Mouse (Mus musculus) urinary bladder, postnatal 25 days (tissue): ENCODE data around the gene Nxn.

Experiments used
- DNase-seq: peaks from one replicate; pipeline ENCODE4 v3.0.0; 2022; ENCODE audit warnings: low spot score

Gene Nxn

DNA sequence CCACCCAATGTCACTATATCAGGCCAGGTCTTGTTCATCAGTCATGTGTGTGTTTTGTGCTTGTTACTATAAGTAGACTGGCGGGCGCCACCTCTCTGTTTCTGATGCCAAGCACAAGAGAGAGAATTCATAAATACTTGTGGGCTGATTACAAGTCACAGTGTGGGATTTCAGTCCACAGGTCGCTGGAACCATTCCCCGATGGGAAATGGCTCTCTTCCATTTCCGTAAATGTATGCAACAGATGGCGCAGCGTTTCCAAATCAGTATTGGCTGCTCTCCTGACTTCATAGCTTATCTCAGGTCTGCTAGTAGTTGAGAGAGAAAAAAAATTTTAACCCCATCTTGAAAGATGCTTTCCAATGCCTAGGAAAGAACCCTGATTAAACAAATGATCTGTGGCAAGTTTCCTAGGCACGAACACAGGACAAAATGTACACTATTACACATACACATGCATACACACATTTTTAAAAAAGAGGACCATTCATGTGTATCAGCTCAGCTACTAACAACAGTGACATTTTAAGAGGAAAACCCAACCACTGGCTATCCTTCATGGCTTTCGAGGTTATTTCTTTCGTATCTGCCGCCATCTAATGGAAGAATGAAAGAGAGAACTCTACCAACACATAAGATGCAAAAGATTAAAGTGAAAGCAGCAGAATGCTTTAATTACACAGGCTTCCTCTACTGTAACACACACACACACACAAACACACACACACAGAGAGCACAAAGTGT, 819 bp upstream of the Nxn start:
- peak; percentile 24 for DNase-seq

DNA sequence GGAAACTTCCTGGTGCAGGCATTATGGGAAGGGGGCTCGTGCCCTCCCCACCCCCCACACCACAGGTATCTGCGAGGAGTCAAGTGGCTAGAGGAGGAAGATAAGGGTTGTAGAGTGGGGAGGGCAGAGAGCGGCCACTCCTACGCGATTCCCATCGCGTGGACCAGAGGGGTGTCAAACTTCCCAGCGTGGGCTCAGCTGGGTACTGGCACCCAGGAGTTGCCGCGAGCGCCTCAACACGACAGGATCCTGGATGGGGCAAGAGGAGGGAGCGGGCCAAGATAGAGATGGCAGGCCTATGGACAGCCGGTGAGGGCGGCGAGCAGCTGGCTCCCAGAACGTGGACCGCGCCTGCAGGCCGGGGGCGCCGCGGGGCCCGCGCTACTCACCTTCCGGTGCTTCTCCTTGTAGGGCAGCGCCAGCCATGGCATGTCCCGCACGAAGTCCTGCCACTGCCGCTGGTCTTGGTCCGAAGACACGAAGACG, 585 bp downstream of the Nxn start:
- peak; percentile 45 for DNase-seq

DNA sequence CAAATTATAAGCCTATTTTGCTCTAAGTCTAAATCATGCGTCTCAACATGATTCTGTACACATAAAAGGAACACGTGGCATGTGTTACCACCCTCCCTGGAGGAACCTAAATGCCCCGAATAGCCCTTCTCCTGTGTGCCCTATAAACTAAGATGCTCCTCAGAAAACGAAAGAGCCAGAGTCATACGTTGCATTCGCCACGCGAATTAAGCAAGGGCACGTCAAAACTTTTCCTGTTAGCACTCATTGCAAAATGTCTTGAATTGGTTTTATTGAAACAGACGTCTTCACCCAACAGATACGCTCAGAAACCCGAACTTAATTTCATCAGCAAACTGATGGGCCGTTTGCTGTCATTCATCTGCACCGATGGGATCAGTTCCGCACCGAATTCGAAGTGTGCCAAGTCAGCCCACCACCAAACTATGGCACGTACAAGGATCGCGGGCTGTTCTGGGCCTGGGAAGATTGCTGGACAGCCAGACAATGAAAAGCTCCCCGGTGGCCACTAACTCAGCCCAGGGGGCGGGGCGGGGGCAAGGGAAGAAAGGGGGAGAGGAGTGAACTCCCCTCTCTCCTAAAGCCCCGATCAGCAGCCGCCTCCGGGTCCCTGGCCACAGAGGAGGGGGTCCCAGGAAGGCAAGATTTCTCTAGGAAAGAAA, 1.2 kb downstream of the Nxn start:
- peak; percentile 43 for DNase-seq

DNA sequence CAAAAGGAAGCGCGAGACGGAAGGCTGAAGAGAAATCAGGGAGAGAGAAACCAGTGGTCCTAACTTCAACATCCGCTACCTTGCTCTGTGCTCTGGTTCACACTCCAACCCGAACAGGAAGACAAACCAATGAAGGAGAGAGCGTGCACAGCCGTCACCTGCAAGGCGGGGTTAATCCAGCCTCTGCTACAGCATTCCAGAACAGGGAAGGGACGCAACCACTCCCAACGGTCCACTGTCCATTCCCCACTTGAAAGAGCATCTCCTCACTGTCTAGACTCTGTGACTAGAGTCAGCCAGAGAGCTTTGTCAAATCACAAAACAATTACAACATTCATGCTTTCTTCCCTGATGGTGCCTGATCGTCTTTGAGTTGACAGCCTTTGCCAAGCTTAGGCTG, 5.9 kb downstream of the Nxn start:
- no peak for DNase-seq

DNA sequence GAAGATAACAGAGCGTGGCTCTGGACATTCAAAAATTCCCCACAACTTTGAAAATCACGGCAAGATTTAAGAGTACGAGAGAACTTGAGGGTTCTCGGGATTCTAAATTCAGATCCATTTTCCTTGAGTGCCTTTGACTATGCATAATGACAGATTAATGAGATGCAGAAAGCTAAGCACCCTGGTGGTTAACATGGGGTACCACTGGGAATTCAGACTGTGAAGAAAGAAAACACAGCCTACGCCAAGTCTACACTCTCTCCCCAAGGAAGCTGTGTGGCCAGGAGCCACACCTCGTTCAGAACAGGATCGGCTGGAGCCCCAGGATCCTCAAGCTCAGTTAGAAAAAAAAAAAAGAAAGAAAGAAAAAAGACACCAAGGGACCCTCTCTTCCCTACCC, 6.4 kb downstream of the Nxn start:
- no peak for DNase-seq

DNA sequence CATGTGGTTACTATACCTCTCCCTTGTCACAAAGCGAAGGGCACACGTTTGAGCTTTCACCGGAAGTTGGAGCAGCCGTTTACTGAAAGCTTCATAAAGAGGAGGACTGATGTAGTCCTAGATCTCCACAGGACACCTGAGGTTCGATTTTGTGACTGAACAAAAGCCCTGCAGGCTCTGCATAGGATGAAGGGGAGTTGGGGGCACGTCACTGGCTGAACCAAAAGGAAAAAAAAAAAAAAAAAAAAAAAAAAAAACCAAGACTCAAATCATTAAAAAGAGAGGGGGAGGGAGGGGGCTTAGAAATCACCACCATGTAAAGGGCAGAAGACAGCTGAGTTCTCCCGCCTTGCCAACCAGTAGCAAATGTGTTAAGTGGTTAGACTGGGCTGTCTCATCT, 10.2 kb downstream of the Nxn start:
- no peak for DNase-seq

DNA sequence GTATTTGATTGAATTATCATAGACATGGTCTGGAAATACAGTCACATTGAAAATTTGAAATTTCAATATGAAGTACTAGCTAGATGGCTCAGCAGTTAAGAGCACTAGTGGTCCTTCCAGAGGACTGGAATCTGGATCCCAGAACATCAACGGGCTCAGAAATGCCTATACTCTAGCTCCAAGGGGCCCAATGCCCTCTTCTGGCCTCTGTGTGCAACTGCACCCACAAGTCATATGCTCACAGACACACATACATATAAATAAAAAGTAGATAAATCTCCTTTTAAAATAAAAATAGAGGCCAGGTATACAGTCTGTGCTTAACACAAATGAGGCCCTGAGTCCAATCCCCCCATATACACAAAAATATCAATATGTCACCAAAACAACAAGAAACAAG, 11.8 kb downstream of the Nxn start:
- DNase-seq: no peak

DNA sequence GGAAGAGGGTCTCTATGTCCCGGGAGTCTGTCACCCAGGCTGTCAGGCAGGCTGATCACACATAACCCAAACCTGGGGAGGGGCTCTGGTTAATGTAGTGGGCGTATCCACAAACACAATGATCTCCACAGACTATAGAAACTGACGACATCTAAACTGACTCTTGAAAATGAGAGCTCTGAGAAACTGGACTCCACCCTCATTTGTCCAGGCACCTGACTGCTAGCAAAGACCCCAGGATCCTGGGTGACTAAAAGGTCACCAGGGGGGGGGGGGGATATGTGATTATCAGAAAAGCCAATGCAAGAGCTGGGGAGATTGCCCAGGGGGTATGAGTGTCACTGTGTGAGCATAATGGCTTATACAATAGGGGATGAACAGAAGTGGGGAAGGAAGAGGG, 13.2 kb downstream of the Nxn start:
- no peak for DNase-seq

DNA sequence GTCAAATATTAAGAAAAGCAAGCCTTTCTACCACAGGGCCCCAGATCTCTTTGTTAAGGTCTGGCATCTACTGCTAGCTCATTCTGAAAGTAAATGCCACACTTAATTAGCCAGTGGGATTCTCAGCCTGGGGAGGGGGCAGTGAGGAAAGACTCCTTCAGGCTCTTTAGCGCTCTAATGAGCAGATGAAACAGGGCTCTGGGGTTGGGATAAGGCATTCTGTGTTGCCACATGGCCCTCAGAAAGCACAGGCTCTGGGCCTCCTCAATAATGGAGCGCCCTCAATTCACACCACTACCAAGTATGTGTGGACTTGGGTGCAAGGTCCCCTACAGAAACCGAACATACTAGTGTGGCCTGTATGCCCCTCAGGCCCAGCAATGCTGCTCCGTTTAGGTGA, 13.9 kb downstream of the Nxn start:
- no peak for DNase-seq

DNA sequence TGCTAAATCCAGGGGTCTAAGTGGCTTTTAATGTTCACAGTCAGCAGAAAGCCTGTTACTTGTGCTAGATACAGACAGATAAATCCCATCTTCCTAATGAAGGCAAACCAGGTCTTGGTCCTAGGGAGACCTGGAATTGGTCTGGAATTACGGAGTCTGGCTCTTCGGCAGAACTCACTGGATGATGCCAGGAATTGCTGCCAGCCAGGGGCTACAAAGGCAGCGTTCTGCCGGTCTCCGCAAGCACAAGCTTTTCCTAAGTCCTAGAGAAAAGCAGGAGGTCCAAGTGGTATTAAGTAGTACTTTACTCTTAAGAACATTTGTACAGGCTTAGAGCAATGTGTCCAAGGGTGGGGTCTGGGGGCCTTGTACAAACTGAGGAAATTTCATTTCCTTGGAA, 14.6 kb downstream of the Nxn start:
- no peak for DNase-seq

DNA sequence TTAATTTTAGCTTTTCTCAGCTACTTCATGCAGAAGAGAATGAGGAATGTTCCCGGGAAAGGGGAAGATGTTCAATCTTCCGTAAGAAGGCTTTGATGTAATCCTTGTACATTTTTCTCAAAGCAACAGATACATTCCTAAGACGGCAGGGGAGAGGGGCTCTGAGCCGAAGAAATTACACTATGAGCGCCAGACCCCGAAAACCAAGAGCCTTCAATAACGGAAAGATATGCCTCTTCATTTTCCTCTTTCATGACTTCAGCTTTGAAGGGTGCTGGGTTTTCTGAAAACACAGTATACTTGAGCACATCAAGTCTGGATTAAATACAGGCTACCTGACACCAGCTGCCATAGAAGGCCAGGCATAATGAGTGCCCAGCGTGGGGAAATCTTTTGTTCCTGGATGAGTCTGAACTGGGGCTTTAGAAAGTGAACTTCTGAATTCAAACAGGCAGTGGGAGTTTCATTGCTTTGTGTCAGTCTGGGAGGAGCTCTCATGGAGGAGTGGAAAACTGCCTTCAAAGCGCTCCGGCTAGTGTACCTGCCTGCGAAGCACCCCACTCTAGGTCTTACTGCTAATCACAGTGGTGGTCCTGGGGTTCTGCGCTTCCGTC, 16.1 kb downstream of the Nxn start:
- DNase-seq: no peak

DNA sequence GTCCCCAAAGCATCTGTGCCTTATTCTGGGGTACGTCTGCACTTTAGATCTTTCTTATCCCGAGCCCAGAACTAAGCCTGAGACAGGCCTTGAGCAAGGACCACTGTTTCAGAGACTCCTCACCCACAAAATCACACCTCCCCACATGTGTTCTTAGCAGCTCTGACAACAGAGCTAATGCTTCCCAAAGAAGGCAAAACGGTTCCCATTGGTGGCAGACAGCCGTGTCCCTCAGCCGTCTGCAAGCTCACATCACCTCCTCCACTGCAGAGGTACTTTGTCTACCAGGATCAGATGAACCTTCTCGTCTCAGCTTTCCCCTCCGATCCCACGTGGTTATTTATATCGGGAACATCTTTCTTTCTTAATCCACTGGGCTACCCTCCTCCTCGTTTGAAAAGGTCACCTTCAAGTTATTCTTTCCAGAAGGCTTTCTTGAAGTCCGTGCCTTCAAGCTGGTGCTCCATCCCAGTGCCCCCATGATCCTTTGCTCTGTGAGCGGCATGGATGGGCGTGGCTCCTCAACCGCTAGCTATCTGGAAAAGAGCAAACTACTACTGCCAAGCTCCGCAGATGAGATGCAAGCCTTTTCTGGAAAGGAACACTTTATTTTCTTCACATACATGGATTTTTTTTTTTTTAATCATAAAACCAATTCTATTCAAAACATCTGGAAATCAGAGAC, 17.6 kb downstream of the Nxn start:
- DNase-seq: no peak

DNA sequence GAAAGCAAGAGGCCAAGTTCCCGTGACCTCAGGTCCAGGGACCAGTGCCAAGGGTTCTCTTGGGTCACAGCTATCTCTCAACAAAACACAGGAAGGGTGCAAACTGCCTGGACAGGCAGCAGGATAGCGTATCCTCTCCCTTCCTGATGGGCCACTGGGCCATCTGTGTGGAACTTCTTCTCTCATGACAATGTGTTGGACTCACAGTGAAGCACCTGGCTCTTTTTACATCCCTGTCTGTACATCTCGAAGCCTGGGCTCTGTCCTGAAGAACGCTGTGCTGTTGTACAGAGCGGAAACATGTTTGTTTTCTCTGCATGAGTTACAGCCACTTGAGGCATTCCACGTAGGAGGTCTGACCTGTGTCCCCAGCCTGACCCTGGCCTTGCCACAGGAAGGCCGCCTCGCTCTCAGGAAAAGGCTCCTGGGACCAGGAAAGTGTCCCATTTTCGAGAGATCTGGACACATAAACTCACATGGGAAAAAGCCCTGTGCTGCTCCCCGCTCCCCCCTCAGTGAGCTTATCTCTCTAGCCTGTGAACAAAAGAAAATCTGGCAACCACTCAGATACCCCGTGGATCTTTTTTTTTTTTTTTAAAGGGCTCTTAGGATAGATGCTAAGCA, 18.9 kb downstream of the Nxn start:
- no peak for DNase-seq

DNA sequence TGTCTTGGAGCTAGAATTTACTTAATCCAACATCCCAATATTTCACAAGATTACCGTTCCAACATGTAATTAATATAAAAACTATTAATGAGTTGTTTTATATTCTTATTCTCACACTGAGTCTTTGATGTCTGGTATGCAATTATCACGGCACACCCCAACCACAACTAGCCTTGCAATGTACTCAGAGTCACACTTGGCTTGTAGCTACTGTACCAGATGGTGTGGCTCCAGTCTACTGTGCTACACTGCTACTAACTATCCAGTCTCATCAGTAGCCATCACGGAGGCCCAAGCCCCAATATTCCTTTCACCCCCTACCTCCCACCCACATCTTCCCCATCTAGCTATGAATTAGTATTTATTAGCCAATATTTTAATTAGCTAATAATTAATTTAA, 22.5 kb downstream of the Nxn start:
- DNase-seq: no peak

DNA sequence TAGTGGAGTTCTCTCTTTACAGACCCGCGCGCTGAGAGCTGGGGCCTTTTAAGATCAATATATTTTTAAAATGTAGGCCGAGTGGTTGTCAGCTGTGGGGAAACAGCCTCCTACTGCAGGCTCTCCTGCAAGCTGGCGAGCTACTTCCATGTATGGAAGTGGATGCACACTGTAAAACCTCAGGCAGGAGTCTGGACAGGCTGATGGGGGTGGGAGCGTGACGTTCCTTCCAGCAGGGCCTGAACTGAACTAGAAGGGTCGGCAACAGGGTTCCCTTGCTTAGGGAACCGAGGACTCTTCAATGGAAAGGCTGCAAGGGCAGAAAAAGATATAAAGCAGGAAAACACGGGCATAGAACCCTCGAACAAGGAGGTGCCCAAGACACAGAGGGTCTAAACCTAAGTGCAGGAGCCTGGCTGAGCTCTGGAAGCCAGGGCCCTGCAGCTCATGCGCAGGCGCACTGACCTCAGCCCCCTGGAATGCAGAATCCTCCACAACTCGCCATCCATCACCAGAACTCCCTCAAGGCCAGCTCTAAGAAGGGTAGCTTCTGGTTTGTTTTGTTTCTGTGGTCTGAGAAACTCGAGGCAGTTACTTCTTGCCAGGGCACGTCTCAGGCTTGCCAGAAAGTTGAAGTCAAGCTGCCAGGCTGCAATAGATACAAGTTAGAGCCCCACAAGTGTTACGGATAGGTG, 24.3 kb downstream of the Nxn start:
- DNase-seq: peak; percentile 71

DNA sequence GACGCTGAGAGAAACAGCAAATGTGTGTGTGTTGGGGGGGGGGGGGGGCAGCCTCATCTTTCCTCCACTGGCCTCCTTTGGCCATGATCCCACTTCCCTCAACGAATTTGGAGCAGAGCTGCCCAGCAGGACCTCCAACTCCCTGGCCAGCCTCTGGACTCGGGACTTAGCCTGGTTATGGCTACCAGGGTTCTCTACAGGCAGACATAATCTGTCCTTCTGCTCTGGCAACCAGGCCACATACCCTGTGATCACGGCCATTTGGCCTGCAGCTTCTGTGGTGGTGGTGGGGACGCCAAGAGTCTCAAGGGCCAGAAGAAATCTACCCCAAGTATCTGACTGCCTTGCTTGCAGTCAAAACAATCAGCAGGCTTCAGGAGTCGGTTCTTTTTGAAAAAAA, 26.4 kb downstream of the Nxn start:
- no peak for DNase-seq

DNA sequence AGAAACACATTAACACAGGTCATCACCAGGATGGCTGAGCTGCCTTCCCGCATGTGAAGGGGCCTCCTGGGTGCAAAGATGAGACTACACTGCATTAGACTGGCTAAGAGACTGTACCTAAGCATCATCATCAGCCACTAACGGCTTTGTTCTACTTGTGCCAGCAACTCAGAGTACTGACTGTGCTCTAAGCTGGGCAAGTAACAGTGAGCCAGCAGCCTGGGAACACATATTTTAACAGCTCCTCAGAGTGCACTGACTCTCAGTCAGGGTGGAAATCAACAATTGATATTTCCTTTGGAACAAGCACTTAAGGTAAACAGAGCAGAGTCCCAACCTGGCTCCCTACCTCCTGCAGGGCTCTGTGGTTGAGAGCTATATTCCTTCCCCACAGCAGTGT, 26.8 kb downstream of the Nxn start:
- no peak for DNase-seq

DNA sequence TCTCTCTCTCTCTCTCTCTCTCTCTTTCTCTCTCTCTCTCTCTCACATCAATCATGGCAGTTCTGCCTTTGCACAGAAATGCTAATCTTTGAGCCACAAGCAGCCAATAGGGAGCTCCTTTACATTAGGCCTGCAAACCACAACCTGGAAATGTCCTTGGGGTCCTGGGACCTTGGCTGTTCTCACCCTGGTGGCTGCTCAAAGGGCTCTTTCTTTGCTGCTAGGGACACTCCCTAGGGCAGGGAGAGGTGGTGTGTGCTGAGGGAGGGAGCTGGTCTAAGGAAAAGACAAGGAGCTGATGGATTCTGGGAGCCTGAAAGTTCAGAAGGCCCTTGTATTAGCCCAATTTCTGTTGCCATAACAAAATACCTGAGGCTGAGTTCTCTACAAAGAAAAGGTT, 28.4 kb downstream of the Nxn start:
- DNase-seq: no peak

DNA sequence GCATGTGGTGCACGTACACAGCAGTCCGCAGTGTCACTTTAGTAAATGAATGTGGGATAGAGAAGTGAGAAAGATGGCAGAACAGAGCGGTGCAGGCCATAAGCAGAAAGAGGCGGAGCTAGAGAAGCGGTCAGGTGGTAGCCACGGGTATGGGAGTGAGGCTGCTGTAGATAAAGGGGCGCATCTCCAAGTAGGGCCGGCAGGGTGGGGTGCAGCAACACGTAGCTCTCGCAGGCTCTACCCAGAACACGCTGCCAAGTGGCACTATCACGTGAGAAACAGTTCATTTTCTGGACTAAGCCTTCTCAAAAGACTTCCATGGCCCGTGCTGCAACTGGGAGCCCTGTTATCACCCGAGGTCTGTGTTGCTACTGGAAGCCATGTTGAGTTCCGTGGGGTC, 32.2 kb downstream of the Nxn start:
- DNase-seq: no peak

DNA sequence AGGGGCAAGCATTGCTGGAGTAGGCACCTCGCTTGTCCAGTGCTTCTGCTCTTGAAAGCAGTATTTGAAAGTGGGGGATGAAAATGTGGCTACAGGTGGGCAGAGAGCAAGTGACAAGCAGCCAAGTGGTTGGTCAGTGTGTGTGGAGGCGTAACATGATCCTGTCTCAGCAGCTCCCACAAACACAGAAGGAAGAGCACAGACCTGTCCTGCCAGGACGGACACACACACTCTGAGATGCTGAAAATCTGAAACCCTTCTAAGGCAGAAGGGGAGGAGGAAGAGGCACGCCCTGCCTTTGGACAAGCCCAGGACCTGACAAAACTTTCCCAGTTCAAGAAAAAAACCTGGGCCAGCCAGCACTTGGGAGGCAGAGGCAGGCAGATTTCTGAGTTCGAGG, 34.9 kb downstream of the Nxn start:
- DNase-seq: no peak

DNA sequence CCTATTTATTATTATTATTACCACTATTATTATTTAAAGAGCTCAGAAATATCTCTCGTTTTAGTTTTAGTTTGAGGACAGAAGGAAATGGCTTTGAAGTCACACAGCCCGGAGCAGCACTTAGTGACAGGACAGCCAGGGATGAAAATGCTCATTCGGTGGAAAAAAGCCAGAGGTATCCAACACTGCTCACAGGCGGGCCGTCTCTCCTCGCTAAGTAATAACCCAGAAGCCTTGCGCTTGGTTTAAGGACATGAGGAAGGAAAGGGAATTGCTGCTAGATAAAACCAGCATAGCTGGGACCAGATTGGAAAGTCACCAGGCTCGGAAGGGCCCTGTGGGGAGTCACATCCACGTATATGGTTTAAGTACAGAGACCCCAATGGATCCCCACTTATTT, 35.3 kb downstream of the Nxn start:
- DNase-seq: no peak

DNA sequence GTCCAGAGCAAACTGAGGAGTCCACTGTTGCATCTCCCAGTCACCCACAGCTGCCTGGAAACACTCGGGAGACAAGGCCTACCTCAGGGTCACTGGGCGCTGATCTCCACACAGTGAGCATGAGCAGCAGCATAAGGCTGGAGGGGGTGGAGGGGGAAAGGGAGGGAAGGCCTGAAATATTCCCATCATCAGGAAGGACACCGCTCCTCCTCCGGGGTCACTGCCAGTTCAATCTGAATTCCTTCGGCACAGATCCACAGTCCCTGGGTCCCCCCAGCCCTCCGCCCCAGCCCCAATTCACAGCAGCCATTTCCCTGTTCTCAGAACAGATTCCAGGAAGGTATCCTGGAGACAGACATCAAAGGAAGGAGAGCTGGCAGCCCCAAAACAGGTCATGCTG, 35.8 kb downstream of the Nxn start:
- DNase-seq: no peak
